ENCODE assay signal across 8 mouse cellular contexts in genomic region chr2:38927115-38927979, GRCm38 (mm10). TPM values are rescaled to one million over a fixed set of nuclear protein-coding genes. Genes with fewer than 3 reads are reported as not detected.
DNase-seq lines count a peak whose midpoint lies in the region; ATAC-seq and TF ChIP-seq lines count a peak whose summit lies in the region.

TSS of gene Nr6a1 (minus strand) at chr2:38927688.

- peak; percentile 42 for ATAC-seq in embryonic facial prominence, embryonic 14.5 days (ENCODE audit: low read depth)
- ATAC-seq in heart, embryonic 13.5 days (ENCODE audit: extremely low read depth, insufficient number of reproducible peaks, low FRiP score, low TSS enrichment), result no peak
- ATAC-seq in kidney, postnatal 0 days (replicated peaks; ENCODE audit: low FRiP score, low read depth), result peak; percentile 59
- ATAC-seq in neural tube, embryonic 15.5 days (ENCODE audit: low FRiP score), result peak; percentile 45; the same call in 1 of the 2 replicates

- in situ Hi-C loops in CH12.LX (cut with MboI; ENCODE audit: low pct_ligation_motif_present, low pct_unique_long_range_greater_than_20kb, low sequenced_read_pairs), result no loop called here

- H3K36me3 ChIP-seq in CH12.LX (replicated peaks in 1 of 2; ENCODE audit: control insufficient read depth in 1 of 2, insufficient read depth in 1 of 2, low read length in 1 of 2), result no peaks in the 10 kb centered on the region
- H3K36me3 ChIP-seq in embryonic facial prominence, embryonic 14.5 days (ENCODE audit: control insufficient read depth, insufficient read depth, low read length), result no peaks in the 10 kb centered on the region
- H3K36me3 ChIP-seq in heart, embryonic 13.5 days, result no peaks in the 10 kb centered on the region
- H3K36me3 ChIP-seq in kidney, postnatal 0 days (ENCODE audit: insufficient read depth, low read length), result no peaks in the 10 kb centered on the region
- H3K36me3 ChIP-seq in neural tube, embryonic 15.5 days, result no peaks in the 10 kb centered on the region
- no peaks in the 10 kb centered on the region for H3K36me3 ChIP-seq in thymus, adult 2 months (ENCODE audit: control insufficient read depth, insufficient read depth, low read length)

- H3K27me3 ChIP-seq in CH12.LX (replicated peaks), result peaks cover 7% of the 10 kb centered on the region
- H3K27me3 ChIP-seq in embryonic facial prominence, embryonic 14.5 days (replicated peaks; ENCODE audit: control insufficient read depth, insufficient read depth, low read length), result peaks cover 21% of the 10 kb centered on the region
- H3K27me3 ChIP-seq in heart, embryonic 13.5 days (replicated peaks), result peaks cover 28% of the 10 kb centered on the region
- peaks cover 6% of the 10 kb centered on the region; the same call in 1 of the 2 replicates for H3K27me3 ChIP-seq in kidney, postnatal 0 days (ENCODE audit: insufficient read depth, low read length)
- peaks cover 5% of the 10 kb centered on the region; the same call in 1 of the 2 replicates for H3K27me3 ChIP-seq in neural tube, embryonic 15.5 days (replicated peaks)
- H3K27me3 ChIP-seq in thymus, adult 2 months (ENCODE audit: control insufficient read depth, insufficient read depth, low read length), result peaks cover 9% of the 10 kb centered on the region; the same call in 1 of the 2 replicates

- H3K9me3 ChIP-seq in CH12.LX (replicated peaks; ENCODE audit: low read length), result no peaks in the 10 kb centered on the region
- no peaks in the 10 kb centered on the region for H3K9me3 ChIP-seq in embryonic facial prominence, embryonic 14.5 days (ENCODE audit: control insufficient read depth, low read length)
- no peaks in the 10 kb centered on the region for H3K9me3 ChIP-seq in heart, embryonic 13.5 days
- no peaks in the 10 kb centered on the region for H3K9me3 ChIP-seq in kidney, postnatal 0 days (replicated peaks; ENCODE audit: low read length)
- H3K9me3 ChIP-seq in neural tube, embryonic 15.5 days (replicated peaks), result no peaks in the 10 kb centered on the region

- no peak within 1 kb of the TSS for H3K27ac ChIP-seq in CH12.LX (ENCODE audit: insufficient read depth, low read depth)
- peak within 1 kb of the TSS; percentile 40 for H3K27ac ChIP-seq in bone marrow macrophage, adult 2 months (ENCODE audit: insufficient read depth, low read depth, low read length)
- H3K27ac ChIP-seq in embryonic facial prominence, embryonic 14.5 days (replicated peaks; ENCODE audit: low read depth, low read length), result no peak within 1 kb of the TSS
- H3K27ac ChIP-seq in heart, embryonic 13.5 days (replicated peaks), result peak within 1 kb of the TSS; percentile 63; the same call in 1 of the 2 replicates
- H3K27ac ChIP-seq in kidney, postnatal 0 days, result peak within 1 kb of the TSS; percentile 15; the same call in 1 of the 2 replicates
- no peak within 1 kb of the TSS for H3K27ac ChIP-seq in neural tube, embryonic 15.5 days (replicated peaks)
- H3K27ac ChIP-seq in thymus, adult 2 months (ENCODE audit: control insufficient read depth, insufficient read depth, low read length), result no peak within 1 kb of the TSS

- 7% methylated on average over 19 of the region's 19 CpGs for WGBS in embryonic facial prominence, embryonic 14.5 days
- 7% methylated on average over 17 of the region's 19 CpGs for WGBS in heart, embryonic 13.5 days
- 2% methylated on average over 19 of the region's 19 CpGs for WGBS in kidney, postnatal 0 days
- 4% methylated on average over 19 of the region's 19 CpGs for WGBS in lung, adult 2 months
- WGBS in neural tube, embryonic 15.5 days, result 6% methylated on average over 17 of the region's 19 CpGs
- whole genome bisulfite sequencing in thymus, adult 2 months, result 10% methylated on average over 19 of the region's 19 CpGs

- peak; percentile 32 to 88; a peak in 2 of 4 replicates for TF ChIP-seq CTCF in CH12.LX (conservative IDR thresholded peaks at IDR 0.05 in 1 of 2, IDR thresholded peaks at IDR 0.05 in 1 of 2; ENCODE audit: low read depth in 2 of 2, low read length in 2 of 2)
- TF ChIP-seq CTCF in bone marrow macrophage, adult 2 months (IDR thresholded peaks at IDR 0.05; ENCODE audit: low read depth, low read length), result peak; percentile 92
- peak; percentile 90 for TF ChIP-seq CTCF in kidney, postnatal 0 days (IDR thresholded peaks at IDR 0.05; ENCODE audit: low read depth)
- TF ChIP-seq CTCF in lung, adult 2 months (IDR thresholded peaks at IDR 0.05; ENCODE audit: insufficient read depth, low read length), result peak; percentile 51
- peak; percentile 97 for TF ChIP-seq CTCF in thymus, adult 2 months (IDR thresholded peaks at IDR 0.05; ENCODE audit: borderline replicate concordance, control insufficient read depth, extremely low read depth, insufficient read depth, low read length, poor library complexity)

- peak within 1 kb of the TSS; percentile 57; the same call in 1 of the 2 replicates for H3K9ac ChIP-seq in CH12.LX (ENCODE audit: insufficient read depth, low read depth)
- H3K9ac ChIP-seq in embryonic facial prominence, embryonic 14.5 days (ENCODE audit: low read depth, low read length), result peak within 1 kb of the TSS; percentile 28; the same call in 1 of the 2 replicates
- H3K9ac ChIP-seq in heart, embryonic 13.5 days, result peak within 1 kb of the TSS; percentile 67
- no peak within 1 kb of the TSS for H3K9ac ChIP-seq in kidney, postnatal 0 days (ENCODE audit: low read depth, low read length)
- H3K9ac ChIP-seq in neural tube, embryonic 15.5 days (replicated peaks), result no peak within 1 kb of the TSS

- H3K4me2 ChIP-seq in CH12.LX (ENCODE audit: insufficient read depth, low read depth, poor library complexity, severe bottlenecking), result peak within 1 kb of the TSS; percentile 99
- H3K4me2 ChIP-seq in embryonic facial prominence, embryonic 14.5 days (ENCODE audit: low read depth, low read length), result peak within 1 kb of the TSS; percentile 98
- H3K4me2 ChIP-seq in heart, embryonic 13.5 days, result peak within 1 kb of the TSS; percentile 99
- H3K4me2 ChIP-seq in kidney, postnatal 0 days (ENCODE audit: low read length), result peak within 1 kb of the TSS; percentile 96
- peak within 1 kb of the TSS; percentile 96 for H3K4me2 ChIP-seq in neural tube, embryonic 15.5 days

- TF ChIP-seq EP300 in CH12.LX (IDR thresholded peaks at IDR 0.05; ENCODE audit: low read length), result no peak

- peak; percentile 61 for DNase-seq in CH12.LX (ENCODE audit: extremely low read depth)
- DNase-seq in embryonic facial prominence, embryonic 14.5 days (ENCODE audit: low spot score), result peak; percentile 86
- DNase-seq in kidney, postnatal 0 days (ENCODE audit: low spot score), result peak; percentile 86
- peak; percentile 67 for DNase-seq in lung, adult 2 months
- DNase-seq in thymus, adult 2 months, result peak; percentile 62

- peak; percentile 58 for TF ChIP-seq RAD21 in CH12.LX (IDR thresholded peaks at IDR 0.05; ENCODE audit: low read depth, low read length)

- TF ChIP-seq POLR2A in CH12.LX (IDR thresholded peaks at IDR 0.05; ENCODE audit: low read depth, low read length), result no peak
- TF ChIP-seq POLR2A in bone marrow macrophage, adult 2 months (IDR thresholded peaks at IDR 0.05; ENCODE audit: borderline replicate concordance, low read depth, low read length), result no peak
- TF ChIP-seq POLR2A in lung, adult 2 months (IDR thresholded peaks at IDR 0.05; ENCODE audit: borderline replicate concordance, extremely low read depth, low read depth, low read length), result no peak
- no peak for TF ChIP-seq POLR2A in thymus, adult 2 months (IDR thresholded peaks at IDR 0.05; ENCODE audit: control insufficient read depth, extremely low read depth, insufficient read depth, low read length, poor library complexity)

- no peaks in the 10 kb centered on the region; the same call in 1 of the 2 replicates for H3K79me2 ChIP-seq in CH12.LX (replicated peaks; ENCODE audit: control insufficient read depth, extremely low read depth, insufficient read depth, poor library complexity, severe bottlenecking)

- dilution Hi-C loops in CH12.LX (cut with MboI; ENCODE audit: extremely low pct_ligation_motif_present, extremely low pct_unique_long_range_greater_than_20kb, low sequenced_read_pairs), result no loop called here

- peak within 1 kb of the TSS; percentile 50 to 65 (median 58) for H3K4me3 ChIP-seq in CH12.LX (replicated peaks in 1 of 3; ENCODE audit: low read depth in 2 of 3, low read length in 2 of 3, poor library complexity in 1 of 3)
- H3K4me3 ChIP-seq in bone marrow macrophage, adult 2 months (ENCODE audit: insufficient read depth, low read length), result peak within 1 kb of the TSS; percentile 71
- peak within 1 kb of the TSS; percentile 77 for H3K4me3 ChIP-seq in embryonic facial prominence, embryonic 14.5 days (ENCODE audit: low read depth, low read length)
- H3K4me3 ChIP-seq in heart, embryonic 13.5 days, result peak within 1 kb of the TSS; percentile 93
- H3K4me3 ChIP-seq in kidney, postnatal 0 days (replicated peaks; ENCODE audit: low read depth, low read length), result peak within 1 kb of the TSS; percentile 29
- H3K4me3 ChIP-seq in lung, adult 2 months (replicated peaks; ENCODE audit: extremely low read depth, low read depth, low read length), result peak within 1 kb of the TSS; percentile 27
- H3K4me3 ChIP-seq in neural tube, embryonic 15.5 days (replicated peaks), result peak within 1 kb of the TSS; percentile 78
- H3K4me3 ChIP-seq in thymus, adult 2 months (ENCODE audit: control insufficient read depth, insufficient read depth, low read length), result peak within 1 kb of the TSS; percentile 28

- peaks cover 7 to 32% of the 10 kb centered on the region in 2 experiments for H3K4me1 ChIP-seq in CH12.LX (ENCODE audit: control insufficient read depth in 1 of 2, insufficient read depth in 2 of 2)
- H3K4me1 ChIP-seq in bone marrow macrophage, adult 2 months (ENCODE audit: control insufficient read depth, insufficient read depth, low read length), result peaks cover 6% of the 10 kb centered on the region
- peaks cover 11% of the 10 kb centered on the region for H3K4me1 ChIP-seq in embryonic facial prominence, embryonic 14.5 days (ENCODE audit: control insufficient read depth, insufficient read depth, low read length)
- peaks cover 25% of the 10 kb centered on the region for H3K4me1 ChIP-seq in heart, embryonic 13.5 days
- H3K4me1 ChIP-seq in kidney, postnatal 0 days (replicated peaks; ENCODE audit: insufficient read depth, low read length), result peaks cover 7% of the 10 kb centered on the region; the same call in 1 of the 2 replicates
- H3K4me1 ChIP-seq in lung, adult 2 months (ENCODE audit: control insufficient read depth, insufficient read depth, low read length), result no peaks in the 10 kb centered on the region; the same call in none of the 2 replicates
- H3K4me1 ChIP-seq in neural tube, embryonic 15.5 days, result peaks cover 27% of the 10 kb centered on the region
- H3K4me1 ChIP-seq in thymus, adult 2 months (replicated peaks; ENCODE audit: control insufficient read depth, insufficient read depth, low read length), result peaks cover 20% of the 10 kb centered on the region

RNA-seq across cellular contexts. Expression of gene Nr6a1, which starts in this region (rescaled TPM):
- 5.8 and 6.1 TPM in 2 replicates for total RNA-seq in CH12.LX (2012; rRNA removed)
- 5.0 and 5.6 TPM in 2 replicates for total RNA-seq in CH12.LX (2014; rRNA removed)
- 6.1 and 6.2 TPM in 2 replicates for polyA plus RNA-seq in CH12.LX (2012; ENCODE audit: insufficient read length, low read depth)
- polyA plus RNA-seq in bone marrow macrophage, adult 2 months (2012; ENCODE audit: insufficient read depth, insufficient read length, missing spikeins), result 2.8 and 3.2 TPM in 2 replicates
- polyA plus RNA-seq in embryonic facial prominence, embryonic 14.5 days (2014; fragmentation: Nextera tagmentation; extraction: Ambion mirVana), result 1.2 and 1.7 TPM in 2 replicates
- polyA plus RNA-seq in heart, embryonic 13.5 days (2015; fragmentation: Nextera tagmentation; extraction: Ambion mirVana), result 0.87 and 1.2 TPM in 2 replicates
- polyA plus RNA-seq in kidney, postnatal 0 days (2015; fragmentation: Nextera tagmentation; extraction: Ambion mirVana), result 0.51 TPM in 2 replicates
- polyA plus RNA-seq in lung, adult 2 months (2012; rRNA removed), result 3.3 and 6.5 TPM in 2 replicates
- polyA plus RNA-seq in neural tube, embryonic 15.5 days (2015; fragmentation: Nextera tagmentation; extraction: Ambion mirVana), result 2.3 TPM in 2 replicates
- polyA plus RNA-seq in thymus, adult 2 months (2012; rRNA removed), result 3.4 and 4.2 TPM in 2 replicates

Comparison
In these comparisons a context has a peak if more than half of its experiments do, and no peak if none do; other contexts are left out.
1. Peak in DNase-seq, ATAC-seq, H3K4me3 ChIP-seq, H3K27ac ChIP-seq and H3K4me2 ChIP-seq in kidney, postnatal 0 days; RNA of the gene not detected or under 1 TPM.
2. H3K27ac ChIP-seq: peak in bone marrow macrophage, adult 2 months (single experiment) and heart, embryonic 13.5 days (single experiment); none in CH12.LX (single experiment), embryonic facial prominence, embryonic 14.5 days (single experiment), neural tube, embryonic 15.5 days (single experiment) and thymus, adult 2 months (single experiment).
3. H3K4me3 ChIP-seq: peak in every context shown above with its lines; median percentile 93 in heart, embryonic 13.5 days; 78 in neural tube, embryonic 15.5 days; 77 in embryonic facial prominence, embryonic 14.5 days; 71 in bone marrow macrophage, adult 2 months; 58 in CH12.LX; 29 in kidney, postnatal 0 days; 28 in thymus, adult 2 months; 27 in lung, adult 2 months.
4. H3K9ac ChIP-seq: peak in CH12.LX (single experiment), embryonic facial prominence, embryonic 14.5 days (single experiment) and heart, embryonic 13.5 days (single experiment); none in kidney, postnatal 0 days (single experiment) and neural tube, embryonic 15.5 days (single experiment).
5. Peak in every context shown above with its lines, with median percentiles within 50 percentile points of each other: DNase-seq, H3K4me2 ChIP-seq and CTCF ChIP-seq.